ENCODE assay signal across 1 mouse cellular context in the genomic region with DNA sequence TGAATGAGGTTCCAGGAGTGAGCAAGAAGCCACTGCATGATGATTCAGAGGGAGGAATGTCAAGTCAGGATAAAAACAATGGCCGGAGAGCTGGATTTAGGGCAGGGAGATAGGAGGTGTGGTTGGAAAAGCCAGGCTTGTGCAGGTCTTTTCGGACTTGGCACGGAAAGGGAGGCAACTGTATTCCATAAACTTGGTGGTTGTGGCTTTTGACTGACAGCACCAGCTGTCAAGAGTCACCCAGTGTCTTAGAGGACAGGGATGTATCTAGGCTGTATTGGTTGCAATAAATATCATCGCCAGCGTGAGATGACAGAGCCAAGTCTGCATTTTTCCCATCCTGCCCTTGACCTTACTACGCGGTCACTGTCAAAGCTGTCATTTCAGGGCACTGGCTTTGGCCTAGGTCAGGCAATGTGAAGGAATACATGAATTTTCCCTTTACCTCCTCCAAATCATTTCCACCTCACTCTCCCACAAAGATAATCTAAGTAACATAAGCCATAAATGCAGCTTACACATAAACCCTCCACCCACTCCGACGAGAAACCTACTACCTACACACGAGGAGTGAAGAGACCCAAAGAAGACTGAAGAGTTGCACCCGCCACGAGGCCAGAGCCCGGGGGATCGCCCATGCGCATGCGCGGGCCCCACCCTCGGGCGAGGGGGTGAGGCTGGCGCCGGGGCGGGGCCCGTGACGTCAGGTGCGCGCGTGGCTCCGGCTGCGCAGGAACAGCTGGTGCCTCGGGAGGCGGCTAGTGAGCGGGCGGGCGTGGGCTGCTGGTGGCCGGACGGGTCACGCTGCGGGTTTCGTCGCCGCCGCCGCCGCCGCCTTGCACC.
TF ChIP-seq lines count a peak whose summit lies in the region.

No protein-coding gene starts in this region.

TF ChIP-seq in CH12.LX, 34 proteins besides CTCF, POLR2A, EP300 and RAD21:
- peak; percentile 97 for TF ChIP-seq NRF1 (IDR thresholded peaks at IDR 0.05; ENCODE audit: low read depth, low read length)
- TF ChIP-seq CHD1 (IDR thresholded peaks at IDR 0.05; ENCODE audit: low read depth, low read length), result no peak
- TF ChIP-seq MAX (IDR thresholded peaks at IDR 0.05; ENCODE audit: low read length), result peak; percentile 92
- TF ChIP-seq JUN (IDR thresholded peaks at IDR 0.05; ENCODE audit: insufficient read depth, low read depth, low read length), result no peak
- TF ChIP-seq MAZ (IDR thresholded peaks at IDR 0.05; ENCODE audit: low read depth, low read length), result peak; percentile 88; the same call in 1 of the 2 replicates
- no peak for TF ChIP-seq ZNF384 (IDR thresholded peaks at IDR 0.05; ENCODE audit: low read depth, low read length)
- no peak for TF ChIP-seq MAFK (IDR thresholded peaks at IDR 0.05; ENCODE audit: insufficient replicate concordance, low read length)
- TF ChIP-seq ZKSCAN1 (IDR thresholded peaks at IDR 0.05; ENCODE audit: borderline replicate concordance, low read depth, low read length), result no peak
- TF ChIP-seq CHD2 (IDR thresholded peaks at IDR 0.05; ENCODE audit: low read length), result no peak
- peak; percentile 50; the same call in 1 of the 2 replicates for TF ChIP-seq TCF12 (IDR thresholded peaks at IDR 0.05; ENCODE audit: low read depth, low read length)
- peak; percentile 30; the same call in 1 of the 2 replicates for TF ChIP-seq ELF1 (IDR thresholded peaks at IDR 0.05; ENCODE audit: low read depth, low read length)
- TF ChIP-seq MEF2A (IDR thresholded peaks at IDR 0.05; ENCODE audit: borderline replicate concordance, low read depth, low read length), result no peak
- TF ChIP-seq NELFE (IDR thresholded peaks at IDR 0.05; ENCODE audit: low read depth, low read length), result peak; percentile 89
- peak; percentile 98 for TF ChIP-seq ZMIZ1 (IDR thresholded peaks at IDR 0.05; ENCODE audit: low read depth, low read length)
- peak; percentile 97 for TF ChIP-seq MXI1 (IDR thresholded peaks at IDR 0.05; ENCODE audit: low read depth, low read length)
- no peak for TF ChIP-seq RCOR1 (conservative IDR thresholded peaks at IDR 0.05; ENCODE audit: low read depth, low read length)
- peak; percentile 59 for TF ChIP-seq HCFC1 (IDR thresholded peaks at IDR 0.05; ENCODE audit: low read depth, low read length)
- TF ChIP-seq E2F4 (IDR thresholded peaks at IDR 0.05; ENCODE audit: insufficient replicate concordance, low read depth, low read length), result 0 out of 2 replicates have a peak, but pooled peaks have one; percentile 55
- 0 out of 2 replicates have a peak, but pooled peaks have one; percentile 32 for TF ChIP-seq KAT2A (IDR thresholded peaks at IDR 0.05; ENCODE audit: insufficient replicate concordance, low read length)
- no peak for TF ChIP-seq SMC3 (IDR thresholded peaks at IDR 0.05; ENCODE audit: low read depth, low read length)
- no peak for TF ChIP-seq GABPA (IDR thresholded peaks at IDR 0.05; ENCODE audit: insufficient replicate concordance, low read depth, low read length)
- peak; percentile 97 for TF ChIP-seq MYC (IDR thresholded peaks at IDR 0.05; ENCODE audit: low read depth, low read length)
- TF ChIP-seq JUND (conservative IDR thresholded peaks at IDR 0.05; ENCODE audit: low read depth, low read length), result no peak; the same call in 1 of the 2 replicates
- TF ChIP-seq ZC3H11A (IDR thresholded peaks at IDR 0.05; ENCODE audit: low read depth, low read length), result no peak
- TF ChIP-seq PAX5 (IDR thresholded peaks at IDR 0.05; ENCODE audit: low read length), result no peak
- TF ChIP-seq IRF4 (IDR thresholded peaks at IDR 0.05; ENCODE audit: low read depth, low read length), result peak; percentile 35; the same call in 1 of the 2 replicates
- TF ChIP-seq BHLHE40 (IDR thresholded peaks at IDR 0.05; ENCODE audit: low read depth, low read length), result peak; percentile 45
- TF ChIP-seq USF2 (conservative IDR thresholded peaks at IDR 0.05; ENCODE audit: low read depth, low read length), result no peak; the same call in 1 of the 2 replicates
- TF ChIP-seq TBP (conservative IDR thresholded peaks at IDR 0.05; ENCODE audit: low read depth, low read length), result peak; percentile 90
- TF ChIP-seq POLR2AphosphoS2 (IDR thresholded peaks at IDR 0.05; ENCODE audit: low read depth, low read length), result peak; percentile 93
- peak; percentile 37 for TF ChIP-seq USF1 (IDR thresholded peaks at IDR 0.05; ENCODE audit: low read depth, low read length)
- peak; percentile 87 for TF ChIP-seq SIN3A (IDR thresholded peaks at IDR 0.05; ENCODE audit: low read length)
- peak; percentile 32 for TF ChIP-seq ETS1 (conservative IDR thresholded peaks at IDR 0.05; ENCODE audit: low read depth, low read length)
- TF ChIP-seq UBTF (IDR thresholded peaks at IDR 0.05; ENCODE audit: low read depth, low read length), result no peak
